Mouse (Mus musculus) liver, embryonic 14.5 days (tissue): Measurements from ENCODE around the gene Plau. TPM values are rescaled to one million over a fixed set of nuclear protein-coding genes. Genes with fewer than 3 reads are reported as not detected.

Source experiments
- ATAC-seq: fragments of 200-750 bp; cut with Nextera tagmentation; 2 replicates; pipeline ENCODE4 v1.8.0; 2017; ENCODE audit warnings: moderate number of reproducible peaks, mild to moderate bottlenecking, moderate library complexity; ENCODE audit not compliant: insufficient read depth
- DNase-seq, 3 experiments: peaks; one replicate each; pipeline ENCODE4 v3.0.0-alpha.2; 2012 to 2013; ENCODE audit warnings: low read depth in 3 of 3, low spot score in 3 of 3
- H3K27ac ChIP-seq: fragments of 300-500 bp; sonication (generic); 2 replicates; pipeline ENCODE4 v1.5.1; 2014; ENCODE audit warnings: moderate library complexity, mild to moderate bottlenecking, control low read depth, inconsistent platforms
- H3K27me3 ChIP-seq: fragments of 300-500 bp; sonication (generic); 2 replicates; pipeline ENCODE4 v1.6.1; 2014; ENCODE audit warnings: mild to moderate bottlenecking, low read length, moderate library complexity; ENCODE audit not compliant: control insufficient read depth, insufficient read depth
- H3K36me3 ChIP-seq: fragments of 300-500 bp; sonication (generic); replicated peaks from 2 replicates; pipeline ENCODE4 v1.6.1; 2014; ENCODE audit warnings: low read depth; ENCODE audit not compliant: control insufficient read depth, insufficient read depth
- H3K4me1 ChIP-seq, 2 experiments: fragments of 200-500 bp in 1 of 2; fragments of 300-500 bp in 1 of 2; sonication (generic) in 1 of 2; replicated peaks; 2 replicates each; pipeline ENCODE4 v1.6.1; 2012 to 2014; ENCODE audit warnings: antibody characterized with exemption in 1 of 2, inconsistent platforms in 1 of 2, low read length in 1 of 2; ENCODE audit not compliant: control insufficient read depth in 2 of 2, insufficient read depth in 2 of 2
- H3K4me2 ChIP-seq: fragments of 300-500 bp; sonication (generic); 2 replicates; pipeline ENCODE4 v1.6.1; 2014; ENCODE audit warnings: low read depth, mild to moderate bottlenecking, control low read depth, moderate library complexity
- H3K4me3 ChIP-seq, 2 experiments: fragments of 200-500 bp in 1 of 2; fragments of 300-500 bp in 1 of 2; sonication (generic) in 1 of 2; 2 replicates each; pipeline ENCODE4 v1.5.1; 2012 to 2014; ENCODE audit warnings: low read depth in 2 of 2, low read length in 2 of 2, mild to moderate bottlenecking in 2 of 2, control low read depth in 1 of 2, inconsistent platforms in 1 of 2, moderate library complexity in 1 of 2; ENCODE audit not compliant: insufficient read depth in 1 of 2
- H3K9ac ChIP-seq: fragments of 300-500 bp; sonication (generic); replicated peaks from 2 replicates; pipeline ENCODE4 v1.6.1; 2014; ENCODE audit warnings: mild to moderate bottlenecking, control low read depth, moderate library complexity
- H3K9me3 ChIP-seq: fragments of 300-500 bp; sonication (generic); 2 replicates; pipeline ENCODE4 v1.6.1; 2016; ENCODE audit warnings: low read length, mixed read lengths; ENCODE audit not compliant: control insufficient read depth
- CTCF ChIP-seq: IDR thresholded peaks from 2 replicates; pipeline ENCODE4 v1.5.1; 2016; ENCODE audit warnings: antibody characterized with exemption, low read depth, control low read depth
- EP300 ChIP-seq: IDR thresholded peaks from 2 replicates; pipeline ENCODE4 v1.6.1; 2016; ENCODE audit warnings: antibody characterized with exemption, low read depth
- WGBS: fragments of 180-500 bp; shearing (Covaris S2); extraction: QIAGEN DNeasy Blood & Tissue Kit; methylation state at CpG from one replicate; pipeline ENCODE4 v1.1.7; 2014; ENCODE audit not compliant: insufficient replicate concordance; 5-methylcytosine and 5-hydroxymethylcytosine counted together
- polyA plus RNA-seq, 2 experiments: library from polyadenylated mRNA; depleted of rRNA in 1 of 2; stranded (reverse) in 1 of 2; unstranded in 1 of 2; fragments of >200 nt; fragmentation: Nextera tagmentation in 1 of 2; extraction: Ambion mirVana in 1 of 2; gene quantifications; 2 replicates each; pipeline versions ENCODE4 v1.2.1 to v1.2.3; 2012 to 2014

Gene Plau
- polyA plus RNA-seq, 2 experiments: 0.57 to 1.3 TPM

DNA sequence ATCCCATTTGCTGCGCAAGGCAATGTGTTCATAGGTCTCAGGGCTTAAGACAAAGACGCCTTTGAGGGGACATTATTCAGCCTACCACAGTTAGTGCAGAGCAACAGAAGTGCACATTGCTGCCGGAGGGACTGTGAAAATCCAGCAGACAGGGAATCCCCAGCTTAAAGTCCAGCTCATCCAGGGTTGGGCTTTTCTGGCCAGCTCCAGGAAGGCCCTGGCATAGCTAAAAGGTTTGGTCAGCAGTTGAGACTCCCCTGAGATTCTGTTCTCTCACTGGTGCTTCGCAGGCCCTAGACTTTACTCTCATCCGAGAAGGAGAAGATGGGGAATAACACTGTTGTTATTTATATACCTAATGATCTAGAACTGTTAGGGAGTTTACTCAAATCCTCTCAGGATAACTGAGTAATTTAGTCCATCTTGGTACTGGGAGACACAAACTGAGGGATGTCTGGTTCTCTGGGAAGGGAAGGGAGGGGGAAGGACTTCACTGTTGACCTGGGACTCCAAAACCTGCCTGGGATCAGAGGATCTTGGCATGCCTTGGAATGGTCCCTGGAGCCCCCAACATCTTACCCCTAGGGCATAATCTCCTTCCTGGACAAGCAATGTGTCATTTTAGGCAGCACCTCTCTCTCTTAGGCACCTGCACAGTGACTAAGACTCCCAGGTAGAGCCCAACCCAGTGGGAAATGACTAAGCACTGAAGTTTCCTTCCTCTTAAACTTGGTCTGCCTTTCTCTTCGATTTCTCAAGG is 27.0 kb downstream of the Plau start:
- ATAC-seq (no peak), DNase-seq (no peak)
- H3K27ac ChIP-seq: no peak overlapping the region
- no peaks in the 10 kb centered on the region for H3K9me3 ChIP-seq
- TF ChIP-seq CTCF (no peak), EP300 (no peak)
- H3K9ac ChIP-seq: no peak overlapping the region
- no peak overlapping the region for H3K4me3 ChIP-seq
- H3K4me2 ChIP-seq: no peak overlapping the region
- H3K36me3 ChIP-seq: no peaks in the 10 kb centered on the region
- H3K27me3 ChIP-seq: no peaks in the 10 kb centered on the region
- 60% methylated on average over 6 of the region's 6 CpGs for WGBS
- H3K4me1 ChIP-seq: no peaks in the 10 kb centered on the region

DNA sequence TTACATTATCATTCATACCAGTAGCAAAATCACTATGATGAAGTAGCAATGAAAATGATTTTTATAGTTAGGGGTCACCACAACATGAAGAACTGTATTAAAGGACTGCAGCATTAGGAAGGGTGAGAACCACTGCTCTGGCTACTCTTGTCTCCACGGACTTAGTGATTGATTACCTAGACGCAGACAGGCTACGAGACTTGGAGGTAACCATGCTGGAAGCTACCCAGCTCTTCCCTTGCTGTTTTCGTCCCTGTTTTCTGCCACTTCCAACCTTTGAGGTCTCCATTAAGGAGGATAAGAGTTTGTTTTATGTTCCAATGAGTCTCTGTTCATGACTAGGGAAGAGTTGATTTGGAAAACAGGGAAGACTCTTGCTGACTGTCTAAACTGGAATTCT is 27.7 kb downstream of the Plau start:
- H3K27me3 ChIP-seq: no peaks in the 10 kb centered on the region
- no peak overlapping the region for H3K4me2 ChIP-seq
- ATAC-seq (no peak), DNase-seq (no peak)
- TF ChIP-seq EP300 (no peak), CTCF (no peak)
- H3K4me1 ChIP-seq: no peaks in the 10 kb centered on the region
- H3K9me3 ChIP-seq: no peaks in the 10 kb centered on the region
- no peaks in the 10 kb centered on the region for H3K36me3 ChIP-seq
- H3K4me3 ChIP-seq: no peak overlapping the region
- 56% methylated on average over 4 of the region's 4 CpGs for WGBS
- no peak overlapping the region for H3K9ac ChIP-seq
- no peak overlapping the region for H3K27ac ChIP-seq

DNA sequence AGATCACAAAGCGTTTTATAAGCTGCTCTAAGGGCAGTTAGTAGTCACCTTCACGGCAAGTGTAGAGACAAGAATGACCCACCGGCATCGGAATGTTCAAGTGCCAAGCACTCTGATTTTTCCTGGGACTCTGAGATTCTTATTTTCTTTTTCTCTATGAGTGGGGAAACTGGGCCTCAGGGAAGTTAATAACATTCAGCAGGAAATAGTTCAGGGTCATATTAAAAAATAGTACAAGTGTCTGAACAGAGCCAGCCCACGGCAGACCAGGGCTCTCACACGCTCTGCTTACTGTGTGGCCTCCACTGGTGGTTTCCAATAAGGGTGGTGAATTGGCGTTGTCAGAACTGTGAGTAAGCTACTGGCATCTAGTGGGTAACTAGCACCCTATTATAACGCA is 29.1 kb downstream of the Plau start:
- Histone ChIP-seq H3K4me1 (no peaks in the 10 kb centered on the region), H3K36me3 (no peaks in the 10 kb centered on the region), H3K27me3 (no peaks in the 10 kb centered on the region), H3K4me2 (no peak overlapping the region), H3K9ac (no peak overlapping the region), H3K9me3 (no peaks in the 10 kb centered on the region), H3K27ac (no peak overlapping the region), H3K4me3 (no peak overlapping the region)
- WGBS: 74% methylated on average over 8 of the region's 8 CpGs
- TF ChIP-seq CTCF (no peak), EP300 (no peak)
- no peak for DNase-seq
- ATAC-seq: no peak

DNA sequence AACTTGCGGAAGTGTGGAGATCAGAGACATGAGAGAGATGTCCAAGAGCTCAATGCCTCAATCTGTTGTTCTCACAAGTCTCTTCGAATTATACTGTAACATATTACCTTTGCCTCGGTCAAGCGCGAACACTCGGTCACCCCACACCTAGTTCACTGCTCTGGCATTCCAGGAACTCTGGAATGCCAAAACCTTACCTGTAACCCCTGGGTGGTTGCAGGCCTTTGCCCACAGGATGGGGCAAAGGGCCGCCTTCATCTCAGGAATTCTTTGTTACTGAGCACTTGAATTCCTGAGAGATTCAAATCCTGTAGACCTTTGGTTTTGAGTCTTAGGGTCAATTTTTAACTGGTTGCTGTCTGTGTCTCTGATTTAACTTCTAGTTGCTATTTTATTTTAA is 29.9 kb downstream of the Plau start:
- no peak for ATAC-seq

DNA sequence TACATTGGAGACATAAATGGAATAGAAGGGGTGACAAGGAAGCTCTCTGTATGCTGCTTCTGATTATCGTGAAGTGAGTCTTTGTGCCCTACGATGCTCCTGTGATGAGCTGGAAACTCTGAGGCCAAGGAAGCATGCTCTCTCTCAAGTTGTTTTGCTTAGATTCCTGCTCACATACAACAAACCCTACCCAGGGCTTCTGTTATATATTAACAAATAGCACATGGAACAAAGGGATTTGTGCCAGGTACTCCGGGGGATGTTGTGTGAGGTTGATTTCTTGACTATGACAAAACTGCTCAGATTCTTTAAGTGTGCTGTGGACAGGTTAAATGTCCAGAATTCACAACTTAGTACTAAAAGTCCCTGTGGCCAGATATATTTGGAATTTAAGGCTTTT is 33.6 kb downstream of the Plau start:
- DNase-seq: no peak
- Histone ChIP-seq H3K4me3 (no peak overlapping the region), H3K4me1 (peaks cover 5 to 12% of the 10 kb centered on the region in 2 experiments), H3K9me3 (no peaks in the 10 kb centered on the region), H3K27ac (no peak overlapping the region), H3K36me3 (no peaks in the 10 kb centered on the region), H3K4me2 (no peak overlapping the region), H3K9ac (no peak overlapping the region), H3K27me3 (no peaks in the 10 kb centered on the region)
- TF ChIP-seq EP300 (no peak), CTCF (no peak)
- no peak for ATAC-seq
- whole genome bisulfite sequencing: 73% methylated on average over 3 of the region's 3 CpGs

More for the DNA sequence above, 29.9 kb downstream of the Plau start:
- Histone ChIP-seq H3K27me3 (no peaks in the 10 kb centered on the region), H3K9ac (no peak overlapping the region), H3K4me3 (no peak overlapping the region), H3K27ac (no peak overlapping the region), H3K9me3 (no peaks in the 10 kb centered on the region), H3K4me2 (no peak overlapping the region), H3K4me1 (no peaks in the 10 kb centered on the region), H3K36me3 (no peaks in the 10 kb centered on the region)
- WGBS: 74% methylated on average over 7 of the region's 7 CpGs
- DNase-seq: no peak
- no peak for TF ChIP-seq CTCF
- no peak for TF ChIP-seq EP300
